Mouse (Mus musculus): ENCODE results near the gene Sh3pxd2a.

Gene Sh3pxd2a

GRCm38 (mm10) chr19:47371521-47371920, 92.7 kb downstream of the Sh3pxd2a start:
- no peak for DNase-seq (ENCODE audit: low spot score)

- no peak for DNase-seq (ENCODE audit: low spot score)
These were observed 95.2 kb downstream of the Sh3pxd2a start for GRCm38 (mm10) chr19:47369008-47369407.

GRCm38 (mm10) chr19:47367271-47367879, 96.8 kb downstream of the Sh3pxd2a start:
- DNase-seq (ENCODE audit: low spot score) = no peak

GRCm38 (mm10) chr19:47366576-47366975, 97.6 kb downstream of the Sh3pxd2a start:
- DNase-seq (ENCODE audit: low spot score) = no peak

- no peak for DNase-seq (ENCODE audit: low spot score)
These were observed 101.0 kb downstream of the Sh3pxd2a start for GRCm38 (mm10) chr19:47363086-47363668.

- no peak for DNase-seq (ENCODE audit: low spot score)
These were observed 103.3 kb downstream of the Sh3pxd2a start for GRCm38 (mm10) chr19:47360921-47361320.

GRCm38 (mm10) chr19:47360017-47360416, 104.2 kb downstream of the Sh3pxd2a start:
- no peak for DNase-seq (ENCODE audit: low spot score)

GRCm38 (mm10) chr19:47359166-47359931, 104.9 kb downstream of the Sh3pxd2a start:
- DNase-seq (ENCODE audit: low spot score) = no peak

- DNase-seq (ENCODE audit: low spot score) = no peak
These were observed 106.9 kb downstream of the Sh3pxd2a start for GRCm38 (mm10) chr19:47357297-47357696.

GRCm38 (mm10) chr19:47356188-47356857, 107.9 kb downstream of the Sh3pxd2a start:
- peak; percentile 75 for DNase-seq (ENCODE audit: low spot score)

GRCm38 (mm10) chr19:47354456-47354855, 109.7 kb downstream of the Sh3pxd2a start:
- no peak for DNase-seq (ENCODE audit: low spot score)

GRCm38 (mm10) chr19:47349043-47349442, 115.2 kb downstream of the Sh3pxd2a start:
- DNase-seq (ENCODE audit: low spot score) = no peak

- no peak for DNase-seq (ENCODE audit: low spot score)
These were observed 115.7 kb downstream of the Sh3pxd2a start for GRCm38 (mm10) chr19:47348395-47349016.

- DNase-seq (ENCODE audit: low spot score) = no peak
These were observed 117.1 kb downstream of the Sh3pxd2a start for GRCm38 (mm10) chr19:47347021-47347643.

GRCm38 (mm10) chr19:47346606-47347005, 117.6 kb downstream of the Sh3pxd2a start:
- DNase-seq (ENCODE audit: low spot score) = no peak

GRCm38 (mm10) chr19:47345851-47346568, 118.2 kb downstream of the Sh3pxd2a start:
- DNase-seq (ENCODE audit: low spot score) = peak; percentile 48

GRCm38 (mm10) chr19:47343422-47343821, 120.8 kb downstream of the Sh3pxd2a start:
- no peak for DNase-seq (ENCODE audit: low spot score)

- peak; percentile 59 for DNase-seq (ENCODE audit: low spot score)
These were observed 125.0 kb downstream of the Sh3pxd2a start for GRCm38 (mm10) chr19:47339165-47339564.

GRCm38 (mm10) chr19:47338396-47339164, 125.6 kb downstream of the Sh3pxd2a start:
- no peak for DNase-seq (ENCODE audit: low spot score)

- DNase-seq (ENCODE audit: low spot score) = peak; percentile 64
These were observed 126.5 kb downstream of the Sh3pxd2a start for GRCm38 (mm10) chr19:47337743-47338142.

Data from c-Kit-positive CD71-positive TER-119-positive erythroid progenitor cells, embryonic 14.5 days (primary cell).